Mouse (Mus musculus) liver, embryonic 11.5 days (tissue): ENCODE data around the gene Ap3d1. TPM values are rescaled to one million over a fixed set of nuclear protein-coding genes. Genes with fewer than 3 reads are reported as not detected.

Experiments used
- ATAC-seq: fragments of 200-750 bp; cut with Nextera tagmentation; replicated peaks from 2 replicates; pipeline ENCODE4 v1.8.0; 2017; ENCODE audit warnings: moderate number of reproducible peaks, mild to moderate bottlenecking, moderate TSS enrichment, moderate library complexity; ENCODE audit not compliant: low FRiP score
- DNase-seq: peaks from one replicate; pipeline ENCODE4 v3.0.0-alpha.2; 2017; ENCODE audit warnings: low spot score
- H3K27ac ChIP-seq: fragments of 300-500 bp; sonication (generic); 2 replicates; pipeline ENCODE4 v1.5.1; 2014; ENCODE audit warnings: mild to moderate bottlenecking, low read depth, low read length, control low read depth
- H3K27me3 ChIP-seq: fragments of 300-500 bp; sonication (generic); replicated peaks from 2 replicates; pipeline ENCODE4 v1.6.1; 2014; ENCODE audit warnings: low read length, mixed read lengths; ENCODE audit not compliant: control insufficient read depth, insufficient read depth
- H3K36me3 ChIP-seq: fragments of 300-500 bp; sonication (generic); 2 replicates; pipeline ENCODE4 v1.6.1; 2014; ENCODE audit warnings: mild to moderate bottlenecking, low read length, moderate library complexity, mixed read lengths; ENCODE audit not compliant: control insufficient read depth, insufficient read depth
- H3K4me1 ChIP-seq: fragments of 300-500 bp; sonication (generic); replicated peaks from 2 replicates; pipeline ENCODE4 v1.6.1; 2014; ENCODE audit warnings: low read length, mixed read lengths; ENCODE audit not compliant: control insufficient read depth, insufficient read depth
- H3K4me2 ChIP-seq: fragments of 300-500 bp; sonication (generic); 2 replicates; pipeline ENCODE4 v1.6.1; 2014; ENCODE audit warnings: mild to moderate bottlenecking, control low read depth, moderate library complexity
- H3K4me3 ChIP-seq: fragments of 300-500 bp; sonication (generic); 2 replicates; pipeline ENCODE4 v1.5.1; 2014; ENCODE audit warnings: low read depth, low read length, control low read depth
- H3K9ac ChIP-seq: fragments of 300-500 bp; sonication (generic); 2 replicates; pipeline ENCODE4 v1.6.1; 2014; ENCODE audit warnings: low read depth, low read length, control low read depth
- H3K9me3 ChIP-seq: fragments of 300-500 bp; sonication (generic); 2 replicates; pipeline ENCODE4 v1.6.1; 2016; ENCODE audit warnings: low read length, inconsistent platforms, mixed read lengths; ENCODE audit not compliant: control insufficient read depth
- WGBS: fragments of 180-500 bp; shearing (Covaris S2); extraction: QIAGEN DNeasy Blood & Tissue Kit; methylation state at CpG from one replicate; pipeline ENCODE4 v1.1.7; 2014; 5-methylcytosine and 5-hydroxymethylcytosine counted together
- polyA plus RNA-seq: library from polyadenylated mRNA; unstranded; fragments of >200 nt; fragmentation: Nextera tagmentation; extraction: Ambion mirVana; gene quantifications from 2 replicates; pipeline ENCODE4 v1.2.1, GENCODE M21; 2014

Gene Ap3d1
- polyA plus RNA-seq: 53.1 and 53.2 TPM in 2 replicates

DNA sequence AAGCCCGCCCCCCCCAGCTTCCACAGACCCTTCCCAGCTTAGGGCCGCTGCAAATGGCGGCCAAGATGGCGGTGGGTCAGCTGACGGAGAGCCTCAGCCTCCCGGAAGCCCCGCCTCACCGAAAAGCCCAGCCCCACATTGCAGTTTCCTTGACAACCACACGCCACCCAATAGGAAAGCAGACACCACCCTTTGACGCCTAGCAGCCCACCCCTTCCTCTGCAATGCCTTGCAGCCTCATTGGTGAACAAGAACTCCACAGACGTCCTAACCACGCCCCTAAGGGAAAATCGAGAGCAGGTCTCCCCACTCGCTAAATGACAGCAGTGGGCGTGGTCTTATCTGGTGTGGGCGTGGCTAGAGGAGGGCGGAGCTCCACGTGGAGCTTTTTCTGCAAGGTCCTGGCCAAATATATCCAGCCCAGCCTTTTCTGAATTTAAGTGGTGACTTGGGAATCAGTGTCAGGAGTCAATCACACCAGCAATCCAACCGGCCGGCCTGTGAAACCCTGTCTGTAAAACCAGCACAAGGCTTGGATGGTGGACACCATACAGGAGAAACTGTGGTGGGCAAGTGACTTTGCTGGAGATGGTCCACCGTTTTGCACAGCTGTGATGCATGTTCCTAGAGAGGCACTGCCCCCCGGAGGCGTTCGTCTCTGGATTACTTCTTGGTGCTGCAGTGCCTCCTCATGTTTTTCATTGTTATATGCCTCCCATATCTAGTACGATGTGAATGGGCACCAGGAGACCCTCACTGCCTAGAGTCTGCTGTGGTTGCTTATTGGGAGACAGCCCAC is at the start of gene Ap3d1:
TSS of gene Ap3d1 (minus strand) at position 85 of the 799 bp plus-strand sequence.
- WGBS: 2% methylated on average over 25 of the region's 25 CpGs
- DNase-seq: peak; percentile 91
- Histone ChIP-seq H3K9ac (peak within 1 kb of the TSS; percentile 96), H3K4me1 (peaks cover 27% of the 10 kb centered on the region), H3K4me2 (peak within 1 kb of the TSS; percentile 99), H3K36me3 (peaks cover 4% of the 10 kb centered on the region; the same call in 1 of the 2 replicates), H3K27ac (peak within 1 kb of the TSS; percentile 86), H3K9me3 (no peaks in the 10 kb centered on the region), H3K4me3 (peak within 1 kb of the TSS; percentile 91), H3K27me3 (no peaks in the 10 kb centered on the region)
- peak; percentile 98 for ATAC-seq

DNA sequence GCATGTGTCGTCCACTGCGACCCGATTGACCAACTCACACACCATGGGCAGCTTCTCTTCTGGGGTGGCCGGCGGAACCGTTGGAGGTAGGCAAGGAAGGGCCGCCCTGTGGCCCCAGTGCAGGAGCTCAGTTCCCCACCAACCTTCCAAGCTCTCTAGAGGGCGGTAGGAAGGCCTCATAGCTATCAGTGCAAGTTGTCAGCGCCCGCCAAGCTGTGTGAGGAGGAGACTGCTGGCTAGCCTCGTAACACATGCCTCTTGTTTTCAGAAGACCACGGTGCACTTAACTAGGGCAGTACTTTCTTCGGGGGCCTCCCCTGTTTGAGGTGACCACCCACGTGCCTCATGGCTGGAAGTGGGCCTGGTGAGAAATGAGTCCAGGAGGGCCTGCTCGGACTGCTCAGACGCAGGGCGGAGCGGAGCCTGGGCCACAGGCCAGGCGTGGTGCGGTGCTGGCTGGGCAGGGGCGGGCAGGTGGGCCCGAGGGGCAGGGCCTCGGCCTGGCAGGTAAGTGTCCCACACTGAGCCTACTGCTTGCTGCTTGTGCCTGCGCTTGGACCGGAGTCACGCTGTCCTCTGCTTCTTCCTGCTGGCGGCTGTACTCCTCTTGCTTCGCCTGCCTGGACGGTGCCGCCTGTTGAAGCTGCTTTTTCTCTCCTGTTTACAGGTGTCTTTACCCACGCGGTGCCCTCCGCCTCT is 49.6 kb upstream of the Ap3d1 start:
- Histone ChIP-seq H3K4me3 (no peak overlapping the region), H3K4me2 (no peak overlapping the region), H3K9me3 (no peaks in the 10 kb centered on the region), H3K9ac (0 out of 2 replicates have a peak overlapping the region, but pooled peaks have one; percentile 14), H3K27me3 (no peaks in the 10 kb centered on the region), H3K4me1 (peaks cover 12% of the 10 kb centered on the region), H3K27ac (no peak overlapping the region), H3K36me3 (peaks cover 77% of the 10 kb centered on the region)
- DNase-seq (no peak), ATAC-seq (0 out of 2 replicates have a peak, but pooled peaks have one; percentile 16)
- 82% methylated on average over 33 of the region's 33 CpGs for WGBS

DNA sequence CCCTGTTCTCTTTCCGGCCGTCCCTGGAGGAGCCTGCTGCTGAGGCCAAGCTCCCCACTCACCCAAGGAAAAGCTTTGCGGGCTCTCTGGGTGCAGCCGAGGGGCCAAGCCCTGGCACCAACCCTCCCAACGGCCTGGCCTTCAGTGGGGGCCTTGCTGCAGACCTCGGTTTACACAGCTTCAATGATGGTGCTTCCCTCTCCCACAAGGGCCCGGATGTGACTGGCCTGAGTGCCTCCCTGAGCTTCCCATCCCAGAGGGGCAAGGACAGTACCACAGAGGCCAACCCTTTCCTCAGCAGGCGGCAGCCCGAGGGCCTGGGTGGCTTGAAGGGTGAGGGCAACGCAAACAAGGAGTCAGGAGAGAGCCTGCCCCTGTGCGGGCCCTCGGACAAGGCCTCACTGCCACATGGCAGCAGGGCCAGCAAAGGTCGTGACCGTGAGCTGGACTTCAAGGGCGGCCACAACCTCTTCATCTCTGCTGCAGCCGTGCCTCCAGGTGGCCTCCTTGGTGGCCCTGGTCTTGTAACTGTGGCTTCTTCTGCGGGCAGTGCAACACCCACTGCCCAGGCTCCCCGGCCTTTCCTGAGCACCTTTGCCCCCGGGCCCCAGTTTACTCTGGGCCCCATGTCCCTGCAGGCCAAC is 48.8 kb upstream of the Ap3d1 start:
- Histone ChIP-seq H3K36me3 (peaks cover 77% of the 10 kb centered on the region), H3K9me3 (no peaks in the 10 kb centered on the region), H3K27ac (no peak overlapping the region), H3K4me3 (no peak overlapping the region), H3K4me1 (peaks cover 5% of the 10 kb centered on the region; the same call in 1 of the 2 replicates), H3K4me2 (no peak overlapping the region), H3K9ac (0 out of 2 replicates have a peak overlapping the region, but pooled peaks have one; percentile 14), H3K27me3 (no peaks in the 10 kb centered on the region)
- WGBS: 92% methylated on average over 19 of the region's 19 CpGs
- DNase-seq (no peak), ATAC-seq (no peak)

DNA sequence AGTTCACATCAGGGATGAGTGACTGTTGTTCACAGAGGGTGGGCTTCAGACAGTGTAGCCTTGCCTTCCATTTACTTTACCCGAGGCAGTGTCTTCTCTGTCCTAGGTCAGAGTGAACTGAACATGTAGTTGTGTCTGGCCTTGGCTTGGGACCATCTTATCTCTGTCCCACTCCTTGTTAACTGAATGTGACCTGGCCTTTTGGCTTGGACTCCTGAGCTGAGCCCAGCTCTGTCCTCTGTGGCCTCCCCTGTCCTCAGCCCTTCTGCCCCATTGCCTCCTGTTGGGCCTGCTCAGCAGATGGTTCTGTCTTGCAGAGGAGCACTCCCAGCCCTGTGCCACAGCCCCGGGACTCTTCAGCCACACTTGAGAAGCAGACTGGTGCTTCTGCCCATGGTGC is 45.5 kb upstream of the Ap3d1 start:
- no peak for DNase-seq
- no peak for ATAC-seq
- Histone ChIP-seq H3K9me3 (no peaks in the 10 kb centered on the region), H3K27me3 (no peaks in the 10 kb centered on the region), H3K4me1 (0 out of 2 replicates have a peak, but pooled peaks cover 3% of the 10 kb centered on the region), H3K4me2 (no peak overlapping the region), H3K9ac (no peak overlapping the region), H3K27ac (no peak overlapping the region), H3K4me3 (no peak overlapping the region), H3K36me3 (peaks cover 86% of the 10 kb centered on the region)
- 80% methylated on average over 2 of the region's 2 CpGs for WGBS

DNA sequence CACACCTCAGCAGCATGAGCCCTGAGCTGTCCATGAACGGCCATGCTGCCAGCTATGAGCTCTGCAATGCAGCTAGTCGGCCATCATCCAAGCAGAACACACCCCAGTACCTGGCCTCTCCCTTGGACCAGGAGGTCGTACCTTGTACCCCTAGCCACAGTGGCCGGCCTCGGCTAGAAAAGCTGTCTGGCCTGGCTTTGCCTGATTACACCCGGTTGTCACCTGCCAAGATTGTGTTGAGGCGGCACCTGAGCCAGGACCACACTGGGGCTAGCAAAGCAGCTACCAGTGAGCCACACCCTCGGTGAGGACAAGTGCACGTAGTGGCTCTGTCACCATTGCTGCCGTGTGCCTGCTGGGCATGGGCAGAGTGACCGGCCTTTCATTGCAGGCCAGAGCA is 43.9 kb upstream of the Ap3d1 start:
- no peak for ATAC-seq

DNA sequence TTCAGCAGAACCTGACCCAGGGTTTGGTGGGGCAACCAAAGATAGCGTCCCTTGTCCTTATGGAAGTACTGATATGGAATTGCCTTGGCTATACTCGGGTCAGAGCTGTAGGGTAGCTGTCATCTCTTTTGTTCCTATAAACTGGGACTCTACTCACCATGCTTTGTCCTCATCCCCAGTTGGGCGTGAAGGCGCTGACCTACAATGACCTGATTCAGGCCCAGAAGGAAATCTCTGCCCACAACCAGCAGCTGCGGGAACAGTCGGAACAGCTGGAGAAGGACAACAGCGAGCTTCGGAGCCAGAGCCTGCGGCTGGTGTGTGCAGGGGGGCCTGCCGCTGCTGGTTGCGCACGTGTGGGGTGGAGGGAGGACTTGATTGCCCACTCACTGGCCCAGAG is 42.8 kb upstream of the Ap3d1 start:
- no peak overlapping the region for H3K27ac ChIP-seq
- ATAC-seq (no peak), DNase-seq (no peak)
- no peaks in the 10 kb centered on the region for H3K4me1 ChIP-seq
- WGBS: 91% methylated on average over 12 of the region's 12 CpGs
- no peak overlapping the region for H3K9ac ChIP-seq
- no peaks in the 10 kb centered on the region for H3K9me3 ChIP-seq
- no peaks in the 10 kb centered on the region for H3K27me3 ChIP-seq
- peaks cover 78% of the 10 kb centered on the region for H3K36me3 ChIP-seq
- no peak overlapping the region for H3K4me3 ChIP-seq
- no peak overlapping the region for H3K4me2 ChIP-seq

More for the DNA sequence above, 43.9 kb upstream of the Ap3d1 start:
- Histone ChIP-seq H3K9ac (no peak overlapping the region), H3K4me2 (no peak overlapping the region), H3K27ac (no peak overlapping the region), H3K36me3 (peaks cover 81% of the 10 kb centered on the region), H3K27me3 (no peaks in the 10 kb centered on the region), H3K9me3 (no peaks in the 10 kb centered on the region), H3K4me1 (no peaks in the 10 kb centered on the region), H3K4me3 (no peak overlapping the region)
- WGBS: 94% methylated on average over 11 of the region's 11 CpGs
- no peak for DNase-seq

DNA sequence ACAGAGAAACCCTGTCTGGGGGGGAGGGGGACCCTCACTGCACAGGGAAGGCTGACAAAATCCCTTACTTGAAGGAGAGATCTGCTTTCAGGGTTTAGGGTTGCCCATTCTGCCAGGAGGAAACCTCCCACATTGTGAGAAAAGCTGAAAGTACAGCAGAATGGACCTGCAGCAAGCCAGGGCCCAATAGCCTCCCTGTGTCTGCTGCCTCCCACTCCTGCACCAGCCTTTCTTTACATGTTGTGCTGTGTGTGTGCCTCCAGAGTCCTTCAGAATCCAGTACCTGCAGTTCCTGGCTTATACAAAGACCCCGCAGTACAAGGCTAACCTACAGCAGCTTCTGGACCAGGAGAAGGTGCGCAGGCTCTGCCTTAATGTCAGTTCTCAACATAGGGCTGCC is 42.2 kb upstream of the Ap3d1 start:
- ATAC-seq (no peak), DNase-seq (no peak)
- H3K27me3 ChIP-seq: no peaks in the 10 kb centered on the region
- H3K9ac ChIP-seq: no peak overlapping the region
- no peaks in the 10 kb centered on the region for H3K9me3 ChIP-seq
- H3K4me1 ChIP-seq: no peaks in the 10 kb centered on the region
- H3K4me2 ChIP-seq: no peak overlapping the region
- no peak overlapping the region for H3K27ac ChIP-seq
- no peak overlapping the region for H3K4me3 ChIP-seq
- H3K36me3 ChIP-seq: peaks cover 75% of the 10 kb centered on the region
- 100% methylated on average over 2 of the region's 2 CpGs for WGBS

DNA sequence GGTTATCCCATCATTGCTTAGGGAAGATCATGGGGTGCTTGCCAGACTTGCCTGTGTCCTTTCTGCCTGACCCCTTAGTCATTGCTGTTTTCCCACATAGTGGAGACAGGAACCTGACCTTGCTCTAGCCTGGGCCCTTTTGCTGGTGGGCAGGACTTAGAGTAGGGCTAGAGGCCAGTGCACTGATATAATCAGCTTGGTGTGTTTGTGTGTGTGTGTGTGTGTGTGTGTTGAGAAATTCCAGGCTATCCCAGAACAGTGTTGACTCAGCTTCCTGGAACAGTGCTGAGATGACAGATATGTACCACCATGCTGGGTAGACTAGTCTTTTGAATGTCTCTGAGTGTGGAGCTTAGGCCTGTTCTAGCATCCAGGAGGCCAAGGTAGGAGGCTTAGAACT is 37.5 kb upstream of the Ap3d1 start:
- no peaks in the 10 kb centered on the region for H3K27me3 ChIP-seq
- no peaks in the 10 kb centered on the region for H3K9me3 ChIP-seq
- no peaks in the 10 kb centered on the region for H3K4me1 ChIP-seq
- H3K36me3 ChIP-seq: peaks cover 63% of the 10 kb centered on the region
- H3K9ac ChIP-seq: no peak overlapping the region
- DNase-seq (no peak), ATAC-seq (no peak)
- H3K4me2 ChIP-seq: no peak overlapping the region
- H3K27ac ChIP-seq: no peak overlapping the region
- H3K4me3 ChIP-seq: no peak overlapping the region
